Mouse (Mus musculus) gastrocnemius, postnatal 4 days (tissue): ENCODE measurements around the gene Srsf3. TPM values are rescaled to one million over a fixed set of nuclear protein-coding genes. Genes with fewer than 3 reads are reported as not detected.
"Not testable (repeated sequence)": the region's sequence is repeated elsewhere in the genome, so short reads cannot be mapped to it uniquely, and the experiment has no call there.

Experiments
- DNase-seq, 2 experiments: peaks; one replicate each; pipeline ENCODE4 v3.0.0; 2021 to 2022; ENCODE audit warnings: low spot score in 2 of 2, mixed read lengths in 2 of 2
- total RNA-seq, 2 experiments: library from RNA; stranded (reverse); gene quantifications; 2 replicates each; pipeline ENCODE4 v1.2.3; 2021

The Srsf3 gene
- total RNA-seq, 2 experiments from 2014 or later, result 129 TPM

- no peak for DNase-seq
Observed at GRCm38 (mm10) chr17:29016705-29017104, 15.7 kb upstream of the Srsf3 start.

DNA sequence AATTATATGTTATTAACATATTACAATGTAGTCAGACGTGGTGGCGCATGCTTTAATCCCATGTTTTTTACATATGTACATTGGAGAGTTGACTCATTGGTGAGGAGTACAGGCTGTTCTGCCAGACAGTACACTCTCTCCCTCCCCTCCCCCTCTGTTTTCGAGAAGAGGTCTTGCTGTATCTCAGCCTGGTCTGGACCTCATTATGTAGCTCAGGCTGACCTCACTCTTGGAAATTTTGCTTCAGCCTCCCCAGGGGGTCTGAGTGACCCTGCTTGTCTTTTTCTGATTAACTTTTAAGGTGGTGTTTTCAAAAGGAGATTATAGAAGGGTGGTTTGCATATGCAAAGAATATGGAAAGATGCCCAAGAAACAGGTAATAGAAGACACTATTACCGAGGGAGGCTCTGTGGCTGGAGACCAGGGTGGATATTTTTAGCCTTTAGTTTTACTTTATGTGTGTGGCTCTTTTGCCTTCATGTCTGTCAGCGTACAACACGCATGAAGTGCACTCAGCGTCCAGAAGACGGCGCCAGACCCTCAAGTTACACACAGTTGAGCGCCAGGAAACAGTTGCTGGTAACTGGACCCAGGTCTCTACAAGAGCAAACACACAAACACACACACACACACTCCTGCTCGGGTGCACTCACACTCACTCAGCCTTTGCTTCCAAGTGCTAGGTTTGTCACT, 14.0 kb upstream of the Srsf3 start:
- DNase-seq, result peak in 1 of 2 experiments; percentile 55

GRCm38 (mm10) chr17:29019391-29019790, 13.0 kb upstream of the Srsf3 start:
- no peak for DNase-seq

DNA sequence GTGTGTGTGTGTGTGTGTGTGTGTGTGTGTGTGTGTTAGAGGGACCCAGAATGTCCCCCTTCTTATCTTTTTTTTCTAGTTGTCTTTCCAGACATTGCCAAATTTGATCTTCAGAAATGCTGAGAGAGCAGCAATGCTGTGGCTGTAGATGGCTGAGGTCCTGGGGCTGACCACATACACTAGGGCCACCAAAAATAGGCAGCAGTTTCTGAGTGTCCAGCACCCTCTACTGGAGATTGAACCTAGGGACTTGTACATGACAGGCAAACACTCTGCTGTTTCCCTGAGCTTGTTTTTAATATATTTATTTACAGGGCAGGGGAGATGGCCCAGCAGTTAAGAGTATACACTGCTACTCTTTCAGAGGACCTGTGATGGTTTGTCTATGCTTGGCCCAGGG, 12.0 kb upstream of the Srsf3 start:
- no peak for DNase-seq

DNA sequence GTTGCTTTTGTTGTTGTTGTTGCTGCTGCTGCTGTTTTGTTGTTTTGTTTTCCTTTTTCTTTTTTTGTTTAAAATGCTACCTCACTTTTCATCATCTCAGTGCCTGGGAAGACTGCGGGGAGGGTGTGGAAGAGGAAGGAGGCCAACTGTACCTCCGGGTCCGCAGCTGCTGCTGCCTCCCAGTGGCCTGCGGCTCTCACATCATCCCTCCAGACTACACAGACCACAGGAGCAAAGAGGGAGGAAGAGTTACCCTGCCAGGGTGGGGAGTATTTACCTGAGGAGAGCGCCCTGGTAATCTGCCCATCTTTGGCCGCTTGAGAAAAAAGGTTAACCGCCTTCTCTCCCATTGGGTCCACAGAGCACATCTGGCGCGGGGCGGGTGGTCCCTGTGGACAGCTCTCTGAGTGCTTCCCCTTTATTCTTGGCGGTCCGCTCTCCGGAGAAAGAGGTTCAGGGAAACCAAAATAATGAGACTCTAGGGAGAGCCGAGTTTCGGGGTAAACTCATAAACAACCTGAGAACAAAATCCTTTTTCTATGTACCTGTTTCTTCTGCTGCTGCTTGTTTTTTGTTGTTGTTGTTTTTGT, 10.1 kb upstream of the Srsf3 start:
- no peak for DNase-seq

DNA sequence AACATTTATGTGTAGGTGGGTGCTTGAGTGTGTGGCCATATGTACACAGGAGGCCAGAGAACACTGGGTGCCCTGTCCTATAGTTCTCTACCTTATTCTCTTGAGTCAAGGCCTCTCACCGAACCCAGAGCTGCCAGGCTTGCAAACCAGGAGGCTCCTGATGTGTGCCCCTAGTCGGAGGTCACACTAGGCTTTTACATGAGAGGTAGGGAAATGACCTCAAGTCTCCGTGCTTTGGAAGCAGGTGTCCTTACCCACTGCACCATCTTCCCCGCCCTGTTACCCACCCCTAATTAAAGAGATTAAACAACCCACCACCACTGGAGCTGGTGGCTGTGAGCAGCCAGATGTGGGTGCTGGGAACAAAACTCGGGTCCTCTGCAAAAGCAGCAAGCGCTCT, 9.1 kb upstream of the Srsf3 start:
- no peak for DNase-seq

GRCm38 (mm10) chr17:29024047-29024892, 8.2 kb upstream of the Srsf3 start:
- no peak for DNase-seq

DNA sequence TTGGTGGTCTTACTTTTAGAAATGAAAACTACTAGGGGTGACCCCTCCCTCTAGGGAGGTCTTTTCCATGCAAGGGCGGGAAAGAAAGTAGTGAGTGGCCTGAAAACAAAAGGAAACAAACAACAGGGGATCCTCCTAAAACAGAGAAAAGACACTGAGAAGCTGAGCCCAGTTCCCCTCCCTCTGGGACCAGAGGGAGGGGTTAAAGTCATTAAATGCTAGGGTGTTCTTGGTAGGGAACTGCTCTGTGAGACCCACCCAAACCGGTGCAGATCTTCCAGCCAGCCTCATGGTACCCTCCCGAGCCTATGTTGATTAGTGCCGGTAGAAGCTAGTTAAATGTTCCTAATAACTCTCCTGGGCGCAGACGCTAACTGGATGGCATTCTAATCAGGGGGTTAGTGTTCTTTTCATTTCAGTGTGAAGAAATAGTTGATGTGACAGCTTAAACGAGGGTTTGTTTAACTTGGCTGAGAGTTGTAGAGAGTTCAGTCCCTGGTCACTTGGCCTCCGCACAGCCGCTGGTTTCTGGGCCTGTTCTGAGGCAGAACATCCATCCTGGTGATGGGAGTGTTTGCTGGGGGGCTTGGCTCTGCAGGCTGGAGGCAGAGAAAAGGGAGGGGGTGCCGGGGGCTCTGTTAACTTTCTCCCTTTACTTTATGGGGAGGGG, 7.4 kb upstream of the Srsf3 start:
- DNase-seq, result no peak

DNA sequence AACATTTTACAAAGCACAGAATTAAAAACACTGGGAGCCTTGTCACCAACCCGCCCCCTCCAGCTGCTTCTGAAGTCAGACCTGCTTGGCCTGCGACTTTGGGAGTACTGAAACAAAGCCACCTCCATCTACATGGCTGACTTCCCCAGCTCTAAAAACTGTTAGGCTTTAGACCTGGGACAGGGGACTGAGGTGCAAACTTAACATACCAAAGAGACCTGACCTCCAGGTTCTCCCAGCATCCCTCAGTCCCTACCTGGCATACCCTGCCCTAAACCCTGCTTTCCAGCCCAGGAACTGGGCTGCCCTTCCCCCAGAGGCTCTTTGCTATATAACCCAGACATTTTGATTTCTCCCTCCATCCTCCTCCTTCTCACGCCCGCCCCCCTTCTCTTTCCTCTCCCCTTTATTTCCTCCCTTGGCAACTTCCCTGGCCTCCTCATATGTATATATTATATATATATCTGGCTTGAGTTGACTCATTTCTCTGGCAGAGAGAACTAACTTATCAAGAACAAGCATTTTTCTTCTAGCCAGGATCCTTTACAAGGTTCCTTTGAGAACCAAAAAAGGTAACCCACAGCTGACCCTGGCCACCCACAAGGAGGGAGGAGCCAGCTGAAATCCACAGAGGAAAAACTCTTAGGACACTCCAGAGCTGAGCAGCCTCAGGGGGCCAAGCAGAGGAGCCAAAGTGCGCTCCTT, 5.6 kb upstream of the Srsf3 start:
- DNase-seq, result no peak

DNA sequence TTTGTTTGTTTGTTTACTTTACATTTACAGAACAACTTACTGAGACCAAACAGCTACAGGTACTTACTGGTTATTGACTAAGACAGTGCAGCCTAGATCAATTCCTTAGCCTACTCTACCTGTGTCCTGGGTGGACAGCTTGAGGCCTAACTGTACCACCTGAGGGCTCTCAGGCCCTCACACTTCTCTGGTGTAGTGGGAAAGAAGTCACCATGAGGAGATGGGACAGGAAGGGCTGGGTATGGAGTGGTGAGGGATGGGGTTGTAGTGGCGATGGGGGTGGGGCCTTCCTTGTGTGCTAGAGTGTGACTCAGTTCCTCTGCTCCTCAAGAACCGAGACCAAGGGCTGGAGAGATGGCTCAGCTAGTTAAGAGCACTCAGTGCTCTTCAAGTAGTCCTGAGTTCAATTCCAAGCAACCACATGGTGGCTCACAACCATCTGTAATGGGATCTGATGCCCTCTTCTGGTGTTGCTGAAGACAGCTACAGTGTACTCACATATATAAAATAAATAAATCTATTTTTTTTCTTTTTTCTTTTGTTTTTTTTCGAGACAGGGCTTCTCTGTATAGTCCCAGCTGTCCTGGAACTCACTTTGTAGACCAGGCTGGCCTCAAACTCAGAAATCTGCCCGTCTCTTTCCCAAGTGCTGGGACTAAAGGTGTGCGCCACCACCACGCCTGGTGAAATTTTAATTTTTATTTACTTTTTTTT, 1.9 kb upstream of the Srsf3 start:
- DNase-seq, result no peak

DNA sequence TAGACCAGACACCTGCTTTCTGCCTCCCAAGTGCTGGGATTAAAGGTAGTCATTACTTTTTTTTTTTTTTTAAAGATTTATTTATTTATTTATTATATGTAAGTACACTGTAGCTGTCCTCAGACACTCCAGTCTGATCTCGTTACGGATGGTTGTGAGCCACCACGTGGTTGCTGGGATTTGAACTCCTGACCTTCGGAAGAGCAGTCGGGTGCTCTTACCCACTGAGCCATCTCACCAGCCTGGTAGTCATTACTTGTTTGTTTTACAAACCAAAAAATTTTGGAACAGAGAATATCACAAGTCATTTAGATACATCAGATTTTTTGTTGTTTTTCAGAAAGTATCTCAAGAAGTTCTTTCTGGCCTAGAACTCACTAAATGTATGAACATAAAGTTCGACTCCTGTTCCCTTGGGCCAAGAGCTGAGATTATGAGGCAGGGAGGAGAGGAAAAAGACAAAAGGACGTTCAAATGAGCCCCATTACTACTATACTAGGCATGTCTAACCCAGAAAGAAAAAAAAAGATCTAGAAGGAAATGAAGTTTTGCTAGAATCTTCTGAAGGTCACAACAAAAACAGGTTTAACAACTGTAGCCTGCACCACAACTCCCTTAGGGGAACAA, 1.2 kb upstream of the Srsf3 start:
- not testable (repeated sequence) for DNase-seq

DNA sequence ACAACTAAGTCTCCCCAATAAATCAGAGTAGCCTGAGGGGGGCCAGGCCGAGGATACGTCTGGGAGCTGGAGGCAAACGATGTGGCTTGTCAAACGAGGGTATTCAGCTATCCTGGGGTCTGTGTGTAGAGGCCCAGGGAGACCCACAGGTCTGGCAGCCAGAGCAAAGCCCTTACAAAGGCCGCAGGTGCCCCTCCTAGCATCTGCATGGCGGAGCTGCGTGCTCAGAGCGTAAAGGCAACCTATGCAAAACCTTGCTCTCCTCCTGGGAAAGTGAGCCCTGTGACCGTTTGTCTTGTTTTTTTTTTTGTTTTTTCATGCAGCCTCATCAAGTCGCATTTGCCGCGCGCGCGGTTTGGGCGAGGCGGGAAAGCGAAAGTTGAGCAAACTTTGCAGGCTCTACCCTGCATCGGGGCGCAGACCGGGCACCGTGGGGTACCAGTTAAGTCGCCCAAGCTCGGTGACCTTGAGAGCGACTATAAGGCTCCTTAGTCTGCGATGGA, 606 bp upstream of the Srsf3 start:
- no peak for DNase-seq

DNA sequence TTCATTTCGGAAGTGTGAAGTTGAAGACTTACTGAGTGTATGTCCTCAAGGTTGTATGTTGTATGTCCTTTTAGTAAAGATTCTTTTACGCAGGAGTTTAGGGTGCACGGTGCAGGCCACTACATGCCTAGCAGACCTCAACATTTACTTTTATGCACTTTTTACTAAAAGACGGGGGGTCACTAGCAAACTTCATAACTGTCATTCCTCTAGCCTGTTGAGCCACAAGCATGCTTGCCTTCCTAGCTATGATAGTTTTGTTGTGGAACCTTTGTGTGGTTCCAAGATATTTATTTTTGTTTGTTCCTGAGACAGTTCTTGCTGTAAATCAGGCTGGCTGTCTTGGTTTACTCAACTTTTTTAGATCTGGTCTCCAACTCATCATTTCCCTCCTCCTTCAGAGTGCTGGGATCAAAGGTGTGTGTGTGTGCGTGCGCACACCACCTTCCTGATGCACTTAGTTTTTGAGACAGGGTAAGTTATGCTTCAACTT, 1.2 kb downstream of the Srsf3 start:
- no peak for DNase-seq

- no peak for DNase-seq
Observed at GRCm38 (mm10) chr17:29034264-29034663, 1.8 kb downstream of the Srsf3 start.

DNA sequence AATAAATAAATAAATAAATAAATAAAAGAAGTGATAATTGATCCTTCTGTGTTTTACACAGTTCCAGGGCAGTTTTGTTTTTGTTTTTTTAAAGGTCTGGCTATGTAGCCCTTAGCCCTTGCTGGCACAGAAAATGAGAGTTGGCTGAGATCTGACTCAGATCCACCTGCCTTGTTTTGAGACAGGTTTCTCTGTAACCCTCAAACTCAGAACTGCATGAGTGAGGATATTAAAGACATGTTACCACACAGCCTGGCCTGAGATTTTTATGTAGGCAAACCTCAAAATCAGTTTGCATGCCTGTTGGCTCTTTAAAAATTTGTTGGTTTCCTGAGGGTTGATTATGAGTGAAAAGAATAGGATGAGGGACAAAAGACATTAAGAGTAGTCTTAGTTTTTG, 3.1 kb downstream of the Srsf3 start:
- DNase-seq, result no peak

DNA sequence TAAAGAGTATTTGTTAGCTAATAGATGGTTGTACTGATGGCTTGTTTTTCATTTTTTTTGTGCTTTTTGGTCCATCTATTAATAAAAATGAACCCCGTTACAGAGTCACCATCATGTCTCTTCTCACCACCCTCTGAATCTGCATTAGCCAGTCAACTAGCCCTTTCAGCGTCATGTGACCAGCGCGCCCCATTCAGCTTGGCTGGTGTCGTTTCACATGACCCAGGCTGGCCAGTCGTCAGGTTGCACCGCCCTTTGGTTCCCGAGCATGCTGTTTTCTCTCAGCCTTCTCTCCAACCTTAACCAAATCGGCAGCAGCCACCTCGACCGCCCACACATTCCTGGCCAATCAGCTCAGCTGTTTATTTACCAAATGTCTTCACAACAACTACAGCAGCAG, 6.9 kb downstream of the Srsf3 start:
- DNase-seq, result no peak

DNA sequence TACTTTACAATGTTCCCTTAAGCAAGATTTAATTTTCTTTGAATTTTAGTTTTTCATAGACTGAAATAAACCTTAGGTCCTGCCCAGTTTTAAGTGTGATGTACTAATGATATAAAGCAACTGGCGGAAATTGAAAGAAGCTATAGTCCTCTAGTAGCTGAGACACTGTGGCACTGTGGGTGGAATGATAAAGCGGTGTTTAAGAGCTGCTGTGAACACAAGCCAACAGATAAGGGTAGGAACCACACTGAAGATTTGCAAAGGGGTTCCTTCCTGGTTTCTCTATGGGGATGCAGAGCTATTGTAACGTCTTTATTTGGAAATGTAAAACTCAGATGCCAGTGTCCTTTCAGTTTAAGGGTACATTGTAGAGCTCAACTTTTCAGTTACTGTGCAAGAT, 9.2 kb downstream of the Srsf3 start:
- DNase-seq, result not testable (repeated sequence)

DNA sequence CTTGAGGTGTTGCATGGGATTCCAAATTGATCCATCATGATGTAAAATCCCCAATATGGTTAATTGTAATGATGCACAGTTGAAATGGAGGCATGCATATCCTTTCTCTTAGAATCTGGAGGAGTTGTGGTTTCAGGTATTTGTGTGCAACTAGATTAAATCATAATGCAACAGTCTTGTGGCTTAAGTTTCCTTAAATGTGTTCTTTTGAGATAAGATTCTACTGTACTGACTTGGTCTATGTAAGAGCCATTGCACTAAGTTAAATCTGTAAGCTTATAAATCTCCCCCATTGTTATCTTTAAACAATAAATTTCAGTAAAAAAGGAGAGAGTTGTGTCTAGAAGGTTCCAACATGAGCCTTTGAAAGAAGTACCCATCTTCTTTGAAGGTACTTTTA, 10.1 kb downstream of the Srsf3 start:
- no peak for DNase-seq

DNA sequence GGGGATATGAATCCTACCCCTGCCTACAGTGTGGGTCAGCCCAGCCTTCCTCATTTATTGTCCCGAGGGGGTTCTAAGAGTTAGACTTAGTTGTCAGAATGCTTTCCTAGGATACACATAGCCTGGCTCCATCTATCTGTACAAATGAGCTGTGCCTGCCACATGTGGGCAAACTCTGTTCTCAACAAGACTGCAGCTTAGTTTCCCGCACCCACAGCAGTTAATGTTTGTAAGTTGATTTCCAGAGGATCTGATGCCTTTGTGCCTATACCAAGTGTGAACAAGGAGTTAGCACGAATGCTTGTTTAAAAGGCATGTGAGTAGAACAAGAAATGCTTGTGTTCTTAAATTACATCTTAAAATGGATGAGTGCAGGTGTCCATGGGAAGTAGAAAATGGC, 11.2 kb downstream of the Srsf3 start:
- DNase-seq, result no peak
